Comparison of ENCODE assay signal across 8 mouse cellular contexts in the genomic region with DNA sequence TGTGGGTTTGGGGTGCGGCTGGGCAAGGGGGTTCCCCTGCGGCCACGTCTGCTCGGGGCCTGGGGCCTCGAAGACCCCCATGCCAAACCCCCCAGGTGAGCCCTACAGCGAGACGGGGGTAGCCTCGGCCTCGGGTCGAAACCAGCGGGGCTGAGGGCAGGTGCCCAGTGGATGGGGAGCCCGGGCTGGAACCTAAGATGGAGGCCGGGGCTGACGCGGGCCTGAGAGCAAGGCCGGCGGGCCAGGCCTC. TPM values are rescaled to one million over a fixed set of nuclear protein-coding genes. Genes with fewer than 3 reads are reported as not detected.
A peak's percentile ranks its signal among the peaks of the same experiment; 100 is the strongest.
DNase-seq lines count a peak whose midpoint lies in the region; ATAC-seq lines count a peak whose summit lies in the region.

No protein-coding gene starts in this region.

- DNase-seq in kidney, postnatal 10 days: no peak
- DNase-seq in limb, embryonic 11.5 days (ENCODE audit: low spot score): no peak
- no peak for DNase-seq in adrenal gland, postnatal 10 days
- no peak for DNase-seq in thymus, adult 18-20 months

- H3K4me2 ChIP-seq in kidney, embryonic 16.5 days (replicated peaks; ENCODE audit: low read depth, low read length): peak overlapping the region; percentile 86
- H3K4me2 ChIP-seq in forebrain, embryonic 13.5 days: peak overlapping the region; percentile 88
- peak overlapping the region; percentile 85 for H3K4me2 ChIP-seq in limb, embryonic 11.5 days (ENCODE audit: low read depth, severe bottlenecking)
- H3K4me2 ChIP-seq in neural tube, embryonic 15.5 days: peak overlapping the region; percentile 69

- H3K9ac ChIP-seq in kidney, embryonic 16.5 days (replicated peaks; ENCODE audit: low read length): peak overlapping the region; percentile 97
- H3K9ac ChIP-seq in forebrain, embryonic 13.5 days: peak overlapping the region; percentile 98
- H3K9ac ChIP-seq in limb, embryonic 11.5 days (ENCODE audit: low read length): peak overlapping the region; percentile 97
- peak overlapping the region; percentile 47 for H3K9ac ChIP-seq in neural tube, embryonic 15.5 days (replicated peaks)

- H3K9me3 ChIP-seq in kidney, embryonic 16.5 days (ENCODE audit: low read length): no peaks in the 10 kb centered on the region
- H3K9me3 ChIP-seq in forebrain, embryonic 13.5 days (replicated peaks): no peaks in the 10 kb centered on the region
- no peaks in the 10 kb centered on the region for H3K9me3 ChIP-seq in limb, embryonic 11.5 days (ENCODE audit: control insufficient read depth, low read length)
- no peaks in the 10 kb centered on the region for H3K9me3 ChIP-seq in neural tube, embryonic 15.5 days (replicated peaks)

- no peaks in the 10 kb centered on the region for H3K27me3 ChIP-seq in kidney, embryonic 16.5 days (ENCODE audit: insufficient read depth, low read length)
- no peaks in the 10 kb centered on the region for H3K27me3 ChIP-seq in forebrain, embryonic 13.5 days
- no peaks in the 10 kb centered on the region for H3K27me3 ChIP-seq in limb, embryonic 11.5 days (ENCODE audit: control insufficient read depth, insufficient read depth, low read length)
- no peaks in the 10 kb centered on the region for H3K27me3 ChIP-seq in neural tube, embryonic 15.5 days (replicated peaks)

- H3K4me3 ChIP-seq in kidney, embryonic 16.5 days (ENCODE audit: low read length): peak overlapping the region; percentile 86
- H3K4me3 ChIP-seq in forebrain, embryonic 13.5 days: peak overlapping the region; percentile 82
- H3K4me3 ChIP-seq in limb, embryonic 11.5 days (ENCODE audit: low read depth, low read length): peak overlapping the region; percentile 86
- H3K4me3 ChIP-seq in neural tube, embryonic 15.5 days (replicated peaks): peak overlapping the region; percentile 77

- peak; percentile 69 for ATAC-seq in kidney, embryonic 16.5 days (ENCODE audit: low FRiP score, low TSS enrichment)
- peak; percentile 49 for ATAC-seq in activated CD4-positive, CD25-positive, alpha-beta regulatory T cell, adult 4 months
- ATAC-seq in forebrain, embryonic 13.5 days: peak; percentile 72
- peak; percentile 70 for ATAC-seq in limb, embryonic 11.5 days (ENCODE audit: insufficient number of reproducible peaks, low FRiP score, low TSS enrichment, low read depth)
- ATAC-seq in neural tube, embryonic 15.5 days (ENCODE audit: low FRiP score): peak; percentile 51

- H3K36me3 ChIP-seq in kidney, embryonic 16.5 days (ENCODE audit: insufficient read depth, low read length): peaks cover 20% of the 10 kb centered on the region
- peaks cover 19% of the 10 kb centered on the region for H3K36me3 ChIP-seq in forebrain, embryonic 13.5 days (ENCODE audit: poor library complexity, severe bottlenecking)
- no peaks in the 10 kb centered on the region; the same call in 1 of the 2 replicates for H3K36me3 ChIP-seq in limb, embryonic 11.5 days (ENCODE audit: control insufficient read depth, insufficient read depth, low read length)
- peaks cover 6% of the 10 kb centered on the region; the same call in 1 of the 2 replicates for H3K36me3 ChIP-seq in neural tube, embryonic 15.5 days

- peaks cover 38% of the 10 kb centered on the region for H3K4me1 ChIP-seq in kidney, embryonic 16.5 days (ENCODE audit: insufficient read depth, low read length)
- H3K4me1 ChIP-seq in forebrain, embryonic 13.5 days: peaks cover 48% of the 10 kb centered on the region
- H3K4me1 ChIP-seq in limb, embryonic 11.5 days (ENCODE audit: control insufficient read depth, insufficient read depth, low read length): peaks cover 24% of the 10 kb centered on the region
- H3K4me1 ChIP-seq in neural tube, embryonic 15.5 days: peaks cover 52% of the 10 kb centered on the region

- H3K27ac ChIP-seq in kidney, embryonic 16.5 days (ENCODE audit: low read length): peak overlapping the region; percentile 99
- H3K27ac ChIP-seq in forebrain, embryonic 13.5 days: peak overlapping the region; percentile 98
- peak overlapping the region; percentile 98 for H3K27ac ChIP-seq in limb, embryonic 11.5 days (replicated peaks; ENCODE audit: low read depth, low read length)
- H3K27ac ChIP-seq in neural tube, embryonic 15.5 days (replicated peaks): peak overlapping the region; percentile 95

- under 1% methylated on average over 17 of the region's 17 CpGs for WGBS in kidney, embryonic 16.5 days
- under 1% methylated on average over 17 of the region's 17 CpGs for WGBS in forebrain, embryonic 13.5 days
- WGBS in limb, embryonic 11.5 days: 0% methylated on average over 17 of the region's 17 CpGs
- 1% methylated on average over 17 of the region's 17 CpGs for WGBS in neural tube, embryonic 15.5 days

RNA-seq across cellular contexts. Expression of a gene that starts 1.3 kb away (rescaled TPM):
- polyA plus RNA-seq in kidney, embryonic 16.5 days (2015; fragmentation: Nextera tagmentation; extraction: Ambion mirVana): 49.6 and 58.6 TPM in 2 replicates
- 10 to 100 TPM; 53.0 to 53.8 TPM for polyA plus RNA-seq in activated CD4-positive, CD25-positive, alpha-beta regulatory T cell, adult 4 months (2017; shearing (Covaris generic))
- 70.7 and 77.2 TPM in 2 replicates for polyA plus RNA-seq in forebrain, embryonic 13.5 days (2015; fragmentation: Nextera tagmentation; extraction: Ambion mirVana)
- polyA plus RNA-seq in limb, embryonic 11.5 days (2014; fragmentation: Nextera tagmentation; extraction: Ambion mirVana): 69.0 and 70.0 TPM in 2 replicates
- 51.4 and 52.1 TPM in 2 replicates for polyA plus RNA-seq in neural tube, embryonic 15.5 days (2015; fragmentation: Nextera tagmentation; extraction: Ambion mirVana)
- total RNA-seq in adrenal gland, postnatal 10 days (2021): 100 to 1,000 TPM in 1 of 2 experiments, 10 to 100 TPM in 1; 99.2 to 130 TPM

RNA-seq across cellular contexts. Expression of a gene that starts 58.5 kb away (rescaled TPM):
- polyA plus RNA-seq in kidney, embryonic 16.5 days (2015; fragmentation: Nextera tagmentation; extraction: Ambion mirVana): 21.8 and 23.0 TPM in 2 replicates
- polyA plus RNA-seq in activated CD4-positive, CD25-positive, alpha-beta regulatory T cell, adult 4 months (2017; shearing (Covaris generic)): not detected
- 0.25 and 0.48 TPM in 2 replicates for polyA plus RNA-seq in forebrain, embryonic 13.5 days (2015; fragmentation: Nextera tagmentation; extraction: Ambion mirVana)
- polyA plus RNA-seq in limb, embryonic 11.5 days (2014; fragmentation: Nextera tagmentation; extraction: Ambion mirVana): 3.9 and 4.4 TPM in 2 replicates
- 1.7 and 2.2 TPM in 2 replicates for polyA plus RNA-seq in neural tube, embryonic 15.5 days (2015; fragmentation: Nextera tagmentation; extraction: Ambion mirVana)
- 10 to 100 TPM; 22.3 to 28.2 TPM for total RNA-seq in adrenal gland, postnatal 10 days (2021)

Comparison
In these comparisons a context has a peak if more than half of its experiments do, and no peak if none do; other contexts are left out.
1. H3K9ac ChIP-seq: peak in every context shown above with its lines; median percentile 98 in forebrain, embryonic 13.5 days; 97 in kidney, embryonic 16.5 days; 97 in limb, embryonic 11.5 days; 47 in neural tube, embryonic 15.5 days.